Mouse (Mus musculus) kidney, adult 10 weeks (tissue): Measurements from ENCODE around the gene Satl1. TPM values are rescaled to one million over a fixed set of nuclear protein-coding genes. Genes with fewer than 3 reads are reported as not detected.

Experiments used
- polyA plus RNA-seq: library from polyadenylated mRNA; stranded (reverse); fragments of 350-450 nt; fragmentation: Illumina TruSeq; extraction: RNeasy Lipid Tissue Mini Kit (QIAGEN cat#74804); gene quantifications from one replicate; pipeline ENCODE4 v1.2.3, GENCODE M21; 2014; ENCODE audit warnings: low read depth, low replicate concordance

Satl1 gene
- not detected for polyA plus RNA-seq

GRCm38 (mm10) chrX:112406679-112407078, at the start of gene Satl1:
TSS of gene Satl1 (minus strand) at chrX:112406779.

Other genes starting within 250 kb of the Satl1 start
- not detected for gene 4933403O08Rik, start 167.7 kb downstream of the Satl1 start, polyA plus RNA-seq
- 200 TPM for gene Apool, start 95.4 kb downstream of the Satl1 start, polyA plus RNA-seq
- 1.3 TPM for gene 2010106E10Rik, start 88.5 kb upstream of the Satl1 start, polyA plus RNA-seq
- gene Zfp711, start 193.7 kb upstream of the Satl1 start, polyA plus RNA-seq = 6.1 TPM